10 mouse cellular contexts compared by ENCODE assay signal in the genomic region with DNA sequence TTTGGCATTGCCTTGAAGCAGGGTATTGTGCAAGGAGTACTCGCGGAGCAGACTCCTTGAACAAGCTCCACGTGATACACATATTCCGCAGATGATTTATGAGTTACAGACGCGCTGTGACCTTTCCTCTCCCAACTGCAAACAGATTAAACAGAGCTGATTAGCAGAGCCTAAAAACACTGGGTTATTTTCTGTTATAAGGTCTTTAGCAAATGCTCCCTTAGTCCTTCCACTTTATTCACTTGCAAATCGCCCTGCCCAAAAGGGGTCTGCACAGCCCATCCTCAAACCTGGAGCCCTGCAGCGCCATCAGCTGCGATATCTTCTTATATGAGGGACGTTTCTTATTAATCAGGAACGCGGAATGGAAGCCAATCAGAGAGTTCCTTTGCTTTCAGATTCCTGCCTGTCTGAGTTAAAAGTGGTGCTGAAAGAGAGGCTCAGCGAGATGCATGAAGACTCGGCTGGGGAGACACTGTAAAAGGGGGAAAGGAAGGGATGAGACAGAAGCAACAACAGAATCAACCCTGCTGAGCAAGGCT. TPM values are rescaled to one million over a fixed set of nuclear protein-coding genes. Genes with fewer than 3 reads are reported as not detected.
DNase-seq lines count a peak whose midpoint lies in the region; ATAC-seq lines count a peak whose summit lies in the region.
"Had no signal": no experiment of that assay in that cellular context is flagged by ENCODE, and none has a peak within 500 bp of the region (broad histone marks: within the 10 kb centered on the region; RNA-seq: fewer than 3 reads in every experiment).

A gene (plus strand): TSS at position 287 of the 542 bp plus-strand sequence.

- no peaks in the 10 kb centered on the region for H3K4me1 ChIP-seq in forebrain, embryonic 14.5 days (ENCODE audit: control insufficient read depth, insufficient read depth, low read length)
- H3K4me1 ChIP-seq in liver, embryonic 16.5 days (ENCODE audit: control insufficient read depth, low read depth, low read length) = no peaks in the 10 kb centered on the region
- H3K4me1 ChIP-seq in stomach, embryonic 14.5 days (ENCODE audit: control insufficient read depth, insufficient read depth, low read length) = no peaks in the 10 kb centered on the region

- H3K4me2 ChIP-seq in forebrain, embryonic 14.5 days (ENCODE audit: low read length) = peak within 1 kb of the TSS; percentile 54
- H3K4me2 ChIP-seq in liver, embryonic 16.5 days (ENCODE audit: low read depth, low read length) = peak within 1 kb of the TSS; percentile 42
- peak within 1 kb of the TSS; percentile 45 for H3K4me2 ChIP-seq in stomach, embryonic 14.5 days (replicated peaks; ENCODE audit: low read depth, low read length)

- DNase-seq in cerebellum, postnatal 25 days = peak; percentile 5
- DNase-seq in cerebellum, adult 8-10 months = no peak
- DNase-seq in adrenal gland, adult (ENCODE audit: inconsistent age in 2 of 2, low spot score in 1 of 2) = peak; percentile 62 to 90
- peak; percentile 66 for DNase-seq in forebrain, embryonic 14.5 days (ENCODE audit: low spot score)
- DNase-seq in layer of hippocampus, adult 18-20 months (ENCODE audit: low spot score in 2 of 2) = peak; percentile 44 to 74
- DNase-seq in ovary, postnatal 10 days (ENCODE audit: low spot score) = no peak

- H3K4me3 ChIP-seq in forebrain, embryonic 14.5 days (ENCODE audit: low read depth, low read length) = peak within 1 kb of the TSS; percentile 28
- peak within 1 kb of the TSS; percentile 29 for H3K4me3 ChIP-seq in liver, embryonic 16.5 days (ENCODE audit: low read depth, low read length)
- peak within 1 kb of the TSS; percentile 18 for H3K4me3 ChIP-seq in stomach, embryonic 14.5 days (ENCODE audit: low read depth, low read length)

- peak within 1 kb of the TSS; percentile 22; the same call in 1 of the 2 replicates for H3K9ac ChIP-seq in forebrain, embryonic 14.5 days (ENCODE audit: low read length)
- H3K9ac ChIP-seq in liver, embryonic 16.5 days (ENCODE audit: low read depth, low read length) = no peak within 1 kb of the TSS
- H3K9ac ChIP-seq in stomach, embryonic 14.5 days (replicated peaks; ENCODE audit: low read depth, low read length) = no peak within 1 kb of the TSS; the same call in 1 of the 2 replicates

- H3K36me3 ChIP-seq in forebrain, embryonic 14.5 days (ENCODE audit: control insufficient read depth, insufficient read depth, low read length) = no peaks in the 10 kb centered on the region
- H3K36me3 ChIP-seq in liver, embryonic 16.5 days (ENCODE audit: control insufficient read depth, insufficient read depth) = no peaks in the 10 kb centered on the region
- no peaks in the 10 kb centered on the region for H3K36me3 ChIP-seq in stomach, embryonic 14.5 days (ENCODE audit: control insufficient read depth, insufficient read depth, low read length)

- peak; percentile 66 for ATAC-seq in forebrain, embryonic 14.5 days
- ATAC-seq in liver, embryonic 16.5 days (ENCODE audit: low read depth) = no peak
- peak; percentile 69; the same call in 1 of the 2 replicates for ATAC-seq in stomach, embryonic 14.5 days (ENCODE audit: insufficient number of reproducible peaks, insufficient read depth, low FRiP score, low read depth)

- no peaks in the 10 kb centered on the region for H3K9me3 ChIP-seq in forebrain, embryonic 14.5 days (replicated peaks; ENCODE audit: control insufficient read depth, low read length)
- no peaks in the 10 kb centered on the region for H3K9me3 ChIP-seq in liver, embryonic 16.5 days (replicated peaks; ENCODE audit: control insufficient read depth, low read length)
- no peaks in the 10 kb centered on the region for H3K9me3 ChIP-seq in stomach, embryonic 14.5 days (ENCODE audit: control insufficient read depth, low read depth, low read length)

- WGBS in forebrain, embryonic 14.5 days = 3% methylated on average over 14 of the region's 14 CpGs
- 7% methylated on average over 14 of the region's 14 CpGs for WGBS in liver, embryonic 16.5 days (ENCODE audit: insufficient replicate concordance)
- 2% methylated on average over 14 of the region's 14 CpGs for WGBS in stomach, embryonic 14.5 days

- no peak within 1 kb of the TSS for H3K27ac ChIP-seq in forebrain, embryonic 14.5 days (ENCODE audit: low read depth, low read length)
- no peak within 1 kb of the TSS for H3K27ac ChIP-seq in liver, embryonic 16.5 days (ENCODE audit: low read length)
- H3K27ac ChIP-seq in stomach, embryonic 14.5 days (ENCODE audit: low read length) = no peak within 1 kb of the TSS

- no peaks in the 10 kb centered on the region for H3K27me3 ChIP-seq in forebrain, embryonic 14.5 days (replicated peaks; ENCODE audit: control insufficient read depth, insufficient read depth, low read length)
- no peaks in the 10 kb centered on the region for H3K27me3 ChIP-seq in liver, embryonic 16.5 days (ENCODE audit: control insufficient read depth, insufficient read depth, low read depth, low read length)
- H3K27me3 ChIP-seq in stomach, embryonic 14.5 days (ENCODE audit: control insufficient read depth, insufficient read depth, low read length) = no peaks in the 10 kb centered on the region

RNA-seq across cellular contexts. Expression of the gene that starts here (rescaled TPM):
- 1.6 and 3.0 TPM in 2 replicates for polyA plus RNA-seq in forebrain, embryonic 14.5 days (2014; fragmentation: Nextera tagmentation; extraction: Ambion mirVana)
- total RNA-seq in layer of hippocampus, adult 18-20 months (2021) = 10 to 100 TPM; 32.2 to 33.4 TPM
- not detected in 2 replicates for polyA plus RNA-seq in liver, embryonic 16.5 days (2015; fragmentation: Nextera tagmentation; extraction: Ambion mirVana)
- 0.60 and 0.68 TPM in 2 replicates for polyA plus RNA-seq in stomach, embryonic 14.5 days (2014; fragmentation: Nextera tagmentation; extraction: Ambion mirVana)
- total RNA-seq: hematopoietic stem cell, adult 5-6 weeks had no signal
- polyA plus RNA-seq: C2C12 had no signal

Comparison
In these comparisons a context has a peak if more than half of its experiments do, and no peak if none do; other contexts are left out.
1. DNase-seq: peak in cerebellum, postnatal 25 days (2 of 2), adrenal gland, adult (2 of 2), forebrain, embryonic 14.5 days (single experiment) and layer of hippocampus, adult 18-20 months (2 of 2); none in cerebellum, adult 8-10 months (single experiment) and ovary, postnatal 10 days (single experiment).
2. Peak in ATAC-seq, H3K4me3 ChIP-seq and H3K4me2 ChIP-seq in stomach, embryonic 14.5 days; RNA of the gene not detected or under 1 TPM.
3. Peak in every context shown above with its lines, with median percentiles within 50 percentile points of each other: H3K4me2 ChIP-seq and H3K4me3 ChIP-seq.